8 mouse cellular contexts compared by ENCODE assay signal in the genomic region with DNA sequence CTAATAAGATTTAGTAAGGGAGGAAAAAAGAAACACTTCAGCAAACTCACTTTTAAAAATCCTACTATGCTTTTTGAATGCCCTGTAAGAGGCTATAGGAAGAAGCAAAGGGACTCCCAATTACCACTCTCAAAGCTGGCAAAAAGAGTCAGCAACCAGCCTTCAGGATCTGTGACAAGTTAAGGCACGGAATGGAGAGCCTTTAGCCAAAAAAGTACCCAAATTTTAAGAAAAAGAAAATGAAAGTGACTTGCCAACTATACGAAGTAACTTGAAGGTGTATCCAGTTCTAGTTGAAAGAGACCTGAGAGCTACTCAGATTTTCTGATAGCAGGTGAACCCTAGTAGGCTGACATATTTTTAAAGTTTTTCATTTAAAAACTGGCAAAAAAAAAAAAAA. TPM values are rescaled to one million over a fixed set of nuclear protein-coding genes. Genes with fewer than 3 reads are reported as not detected.
A peak's percentile ranks its signal among the peaks of the same experiment; 100 is the strongest.
DNase-seq lines count a peak whose midpoint lies in the region; ATAC-seq and TF ChIP-seq lines count a peak whose summit lies in the region.

No protein-coding gene starts in this region.

- WGBS in liver, adult 2 months, result 15% methylated on average over 2 of the region's 2 CpGs
- WGBS in embryonic facial prominence, embryonic 14.5 days, result 36% methylated on average over 2 of the region's 2 CpGs
- 52% methylated on average over 2 of the region's 2 CpGs for WGBS in intestine, embryonic 16.5 days
- 53% methylated on average over 2 of the region's 2 CpGs for WGBS in neural tube, embryonic 12.5 days

- peaks cover 8% of the 10 kb centered on the region; the same call in 1 of the 2 replicates for H3K4me1 ChIP-seq in liver, adult 2 months (ENCODE audit: control insufficient read depth, insufficient read depth, low read length)
- H3K4me1 ChIP-seq in embryonic facial prominence, embryonic 14.5 days (ENCODE audit: control insufficient read depth, insufficient read depth, low read length), result peaks cover 19% of the 10 kb centered on the region
- peaks cover 24% of the 10 kb centered on the region for H3K4me1 ChIP-seq in intestine, embryonic 16.5 days (ENCODE audit: control insufficient read depth, insufficient read depth, low read length)
- peaks cover 15% of the 10 kb centered on the region for H3K4me1 ChIP-seq in neural tube, embryonic 12.5 days

- no peak for TF ChIP-seq CTCF in liver, adult 2 months (IDR thresholded peaks at IDR 0.05; ENCODE audit: low read depth, low read length)

- ATAC-seq in embryonic facial prominence, embryonic 14.5 days (ENCODE audit: low read depth), result no peak
- no peak for ATAC-seq in intestine, embryonic 16.5 days
- no peak for ATAC-seq in neural tube, embryonic 12.5 days (ENCODE audit: low FRiP score, low read depth)

- H3K36me3 ChIP-seq in liver, adult 2 months (ENCODE audit: control insufficient read depth, insufficient read depth, low read length), result no peaks in the 10 kb centered on the region
- H3K36me3 ChIP-seq in embryonic facial prominence, embryonic 14.5 days (ENCODE audit: control insufficient read depth, insufficient read depth, low read length), result no peaks in the 10 kb centered on the region
- H3K36me3 ChIP-seq in intestine, embryonic 16.5 days (ENCODE audit: control insufficient read depth, insufficient read depth, low read length), result no peaks in the 10 kb centered on the region
- H3K36me3 ChIP-seq in neural tube, embryonic 12.5 days, result no peaks in the 10 kb centered on the region

- H3K4me2 ChIP-seq in embryonic facial prominence, embryonic 14.5 days (ENCODE audit: low read depth, low read length), result peak overlapping the region; percentile 57
- H3K4me2 ChIP-seq in intestine, embryonic 16.5 days (ENCODE audit: low read depth, low read length), result peak overlapping the region; percentile 64
- H3K4me2 ChIP-seq in neural tube, embryonic 12.5 days (replicated peaks), result peak overlapping the region; percentile 71

- peaks cover 14% of the 10 kb centered on the region; the same call in 1 of the 2 replicates for H3K79me2 ChIP-seq in liver, adult 2 months (ENCODE audit: control insufficient read depth, insufficient read depth, low read length)

- no peaks in the 10 kb centered on the region for H3K9me3 ChIP-seq in embryonic facial prominence, embryonic 14.5 days (ENCODE audit: control insufficient read depth, low read length)
- no peaks in the 10 kb centered on the region for H3K9me3 ChIP-seq in intestine, embryonic 16.5 days (ENCODE audit: control insufficient read depth, low read length)
- no peaks in the 10 kb centered on the region for H3K9me3 ChIP-seq in neural tube, embryonic 12.5 days

- H3K27ac ChIP-seq in liver, adult 2 months (replicated peaks; ENCODE audit: insufficient read depth, low read depth, low read length), result no peak overlapping the region
- H3K27ac ChIP-seq in embryonic facial prominence, embryonic 14.5 days (replicated peaks; ENCODE audit: low read depth, low read length), result no peak overlapping the region
- no peak overlapping the region for H3K27ac ChIP-seq in intestine, embryonic 16.5 days (ENCODE audit: low read length)
- H3K27ac ChIP-seq in neural tube, embryonic 12.5 days, result no peak overlapping the region

- H3K9ac ChIP-seq in liver, adult 2 months (ENCODE audit: low read depth, low read length), result no peak overlapping the region
- H3K9ac ChIP-seq in embryonic facial prominence, embryonic 14.5 days (ENCODE audit: low read depth, low read length), result peak overlapping the region; percentile 84; the same call in 1 of the 2 replicates
- no peak overlapping the region for H3K9ac ChIP-seq in intestine, embryonic 16.5 days (ENCODE audit: low read depth, low read length)
- peak overlapping the region; percentile 90; the same call in 1 of the 2 replicates for H3K9ac ChIP-seq in neural tube, embryonic 12.5 days

- H3K27me3 ChIP-seq in liver, adult 2 months (ENCODE audit: control insufficient read depth, insufficient read depth, low read length), result no peaks in the 10 kb centered on the region
- no peaks in the 10 kb centered on the region for H3K27me3 ChIP-seq in embryonic facial prominence, embryonic 14.5 days (replicated peaks; ENCODE audit: control insufficient read depth, insufficient read depth, low read length)
- no peaks in the 10 kb centered on the region for H3K27me3 ChIP-seq in intestine, embryonic 16.5 days (replicated peaks; ENCODE audit: control insufficient read depth, insufficient read depth, low read length)
- H3K27me3 ChIP-seq in neural tube, embryonic 12.5 days (replicated peaks), result no peaks in the 10 kb centered on the region

- H3K4me3 ChIP-seq in liver, adult 2 months (ENCODE audit: insufficient read depth, low read depth, low read length), result 0 out of 2 replicates have a peak overlapping the region, but pooled peaks have one; percentile 15
- peak overlapping the region; percentile 79 for H3K4me3 ChIP-seq in embryonic facial prominence, embryonic 14.5 days (ENCODE audit: low read depth, low read length)
- H3K4me3 ChIP-seq in intestine, embryonic 16.5 days (ENCODE audit: low read length), result peak overlapping the region; percentile 78
- peak overlapping the region; percentile 84 for H3K4me3 ChIP-seq in neural tube, embryonic 12.5 days

- DNase-seq in liver, adult 2 months (ENCODE audit: extremely low read depth, low read depth, low spot score), result no peak
- DNase-seq in liver, result no peak
- no peak for DNase-seq in embryonic facial prominence, embryonic 14.5 days (ENCODE audit: low spot score)
- no peak for DNase-seq in spleen, postnatal 14 days (ENCODE audit: low spot score in 2 of 2)
- no peak for DNase-seq in spleen, postnatal 4 days (ENCODE audit: low spot score in 2 of 2)
- DNase-seq in right cerebral cortex, postnatal 4 days, result no peak

- TF ChIP-seq POLR2A in liver, adult 2 months (IDR thresholded peaks at IDR 0.05; ENCODE audit: extremely low read depth, insufficient read depth, low read length), result no peak

RNA-seq across cellular contexts. Expression of gene Mycbp2, which starts 1.6 kb away (rescaled TPM):
- total RNA-seq in liver, adult 2 months (2014; rRNA removed), result 14.0 and 14.6 TPM in 2 replicates
- 4.1 and 5.2 TPM in 2 replicates for polyA plus RNA-seq in liver, adult 2 months (2012; rRNA removed)
- polyA plus RNA-seq in embryonic facial prominence, embryonic 14.5 days (2014; fragmentation: Nextera tagmentation; extraction: Ambion mirVana), result 27.0 and 28.6 TPM in 2 replicates
- polyA plus RNA-seq in intestine, embryonic 16.5 days (2015; fragmentation: Nextera tagmentation; extraction: Ambion mirVana), result 12.9 TPM in 2 replicates
- polyA plus RNA-seq in neural tube, embryonic 12.5 days (2016; fragmentation: Nextera tagmentation; extraction: Ambion mirVana), result 40.8 and 43.5 TPM in 2 replicates

Comparison
In these comparisons a context has a peak if more than half of its experiments do, and no peak if none do; other contexts are left out.
1. H3K4me3 ChIP-seq: peak in every context shown above with its lines; median percentile 84 in neural tube, embryonic 12.5 days; 79 in embryonic facial prominence, embryonic 14.5 days; 78 in intestine, embryonic 16.5 days; 15 in liver, adult 2 months.
2. H3K9ac ChIP-seq: peak in embryonic facial prominence, embryonic 14.5 days (single experiment) and neural tube, embryonic 12.5 days (single experiment); none in liver, adult 2 months (single experiment) and intestine, embryonic 16.5 days (single experiment).
3. Peak in every context shown above with its lines, with median percentiles within 50 percentile points of each other: H3K4me2 ChIP-seq.